Mouse (Mus musculus): ENCODE results near the gene Arhgap1.

DNA sequence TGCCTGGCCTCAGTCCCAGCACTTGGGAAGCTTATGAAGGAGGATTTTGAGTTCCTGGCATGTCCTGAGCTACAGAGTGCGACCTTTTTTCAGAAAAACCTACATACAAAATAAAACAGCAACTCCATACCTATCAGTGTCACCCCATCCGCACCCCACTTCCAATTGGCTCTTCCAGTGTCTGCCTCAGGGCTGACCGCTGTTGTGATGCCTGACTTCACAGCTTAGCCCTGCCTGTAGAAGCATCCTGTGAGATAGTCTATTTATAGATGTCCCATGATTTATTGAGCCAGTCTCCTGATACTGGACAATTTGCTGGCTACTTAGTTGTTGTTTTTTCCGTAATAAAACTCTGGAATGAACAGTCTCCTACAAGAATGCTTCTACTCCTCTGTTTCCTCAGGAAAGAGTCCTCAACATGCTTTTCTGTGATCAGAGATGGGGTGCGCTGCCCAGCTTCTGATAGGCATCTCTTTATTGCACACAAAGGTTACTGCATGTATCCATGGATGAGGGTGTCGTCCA is 16.8 kb downstream of the Arhgap1 start:
- TF ChIP-seq CTCF (IDR thresholded peaks at IDR 0.05; ENCODE audit: borderline replicate concordance, extremely low read depth, insufficient read depth, insufficient read length), result no peak
- TF ChIP-seq POLR2A (IDR thresholded peaks at IDR 0.05; ENCODE audit: borderline replicate concordance, extremely low read depth, insufficient read depth, insufficient read length, poor library complexity, severe bottlenecking), result no peak

All from brain, embryonic 14.5 days (tissue).